Mouse (Mus musculus) adipocyte (in vitro differentiated cells): Measurements from ENCODE around the gene Zfp609.
"Not testable (repeated sequence)": the region's sequence is repeated elsewhere in the genome, so short reads cannot be mapped to it uniquely, and the experiment has no call there.

Source experiments
- DNase-seq: peaks from one replicate; pipeline ENCODE4 v3.0.0-alpha.2; 2016; ENCODE audit warnings: low spot score

Gene Zfp609

DNA sequence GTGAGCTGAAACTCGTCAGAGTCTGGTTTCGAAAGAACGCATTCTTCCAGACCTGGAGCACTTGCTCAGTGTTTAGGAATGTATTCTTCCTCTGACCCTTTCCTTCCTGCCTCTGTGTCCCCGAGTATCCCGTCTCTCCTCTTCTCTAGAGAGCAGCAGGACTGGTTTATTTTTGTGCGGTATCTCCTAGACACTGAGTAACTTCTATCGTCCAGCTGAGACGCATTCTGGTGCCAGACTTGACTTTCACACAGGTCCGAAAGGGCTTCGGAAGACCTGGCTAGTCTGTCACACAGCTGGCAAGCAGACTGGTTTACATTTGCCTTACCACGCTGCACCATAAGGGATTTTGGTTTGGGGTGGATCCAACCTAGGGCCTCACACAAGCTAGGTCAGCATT lies 154.4 kb downstream of the Zfp609 start:
- peak; percentile 60 for DNase-seq

DNA sequence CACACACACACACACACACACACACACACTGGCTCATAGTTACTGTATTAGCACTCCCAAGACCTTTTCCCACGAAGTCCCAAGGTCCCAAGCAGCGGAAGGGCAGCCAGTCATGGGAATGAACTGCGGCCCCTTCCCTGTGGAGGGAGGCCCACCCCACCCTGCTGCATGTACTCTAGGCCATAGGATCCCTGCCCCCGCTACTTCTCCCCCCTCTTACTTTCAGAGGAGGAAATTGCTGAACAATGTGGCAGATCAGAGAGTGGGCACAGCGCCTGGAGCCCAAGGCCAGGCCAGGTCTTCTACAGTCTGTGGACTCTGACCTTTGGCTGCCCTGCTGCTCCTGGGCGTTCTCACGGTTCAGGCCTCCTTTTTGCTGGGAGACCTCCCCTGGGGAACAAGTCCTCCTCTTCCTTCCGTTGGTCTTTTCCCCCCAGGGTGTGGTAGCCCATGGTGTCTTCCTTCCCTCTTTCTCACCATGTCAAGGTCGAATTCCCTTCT lies 155.9 kb downstream of the Zfp609 start:
- no peak for DNase-seq

DNA sequence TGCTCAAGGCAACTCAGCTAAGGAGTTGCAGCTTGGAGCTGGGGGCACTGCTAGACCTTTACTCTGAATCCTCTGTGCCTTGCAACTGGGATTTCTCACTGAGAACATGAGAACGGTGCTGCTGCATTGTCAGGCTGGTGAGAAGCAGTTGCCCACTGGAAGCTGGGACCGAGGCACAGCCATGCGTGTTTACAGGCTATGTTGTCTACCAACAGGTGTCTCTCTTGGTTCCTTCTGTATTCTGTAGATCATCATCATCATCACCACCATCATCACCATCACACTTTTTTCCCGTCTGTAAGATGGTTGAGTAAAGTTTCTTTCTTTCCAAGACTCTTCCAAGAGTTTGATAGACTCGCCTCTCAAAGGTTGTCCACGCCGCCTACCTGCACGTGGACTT lies 159.7 kb downstream of the Zfp609 start, which contains the start of gene Oaz2:
Oaz2 (plus strand) TSS at position 301 of the 400 bp plus-strand sequence.
- no peak for DNase-seq

DNA sequence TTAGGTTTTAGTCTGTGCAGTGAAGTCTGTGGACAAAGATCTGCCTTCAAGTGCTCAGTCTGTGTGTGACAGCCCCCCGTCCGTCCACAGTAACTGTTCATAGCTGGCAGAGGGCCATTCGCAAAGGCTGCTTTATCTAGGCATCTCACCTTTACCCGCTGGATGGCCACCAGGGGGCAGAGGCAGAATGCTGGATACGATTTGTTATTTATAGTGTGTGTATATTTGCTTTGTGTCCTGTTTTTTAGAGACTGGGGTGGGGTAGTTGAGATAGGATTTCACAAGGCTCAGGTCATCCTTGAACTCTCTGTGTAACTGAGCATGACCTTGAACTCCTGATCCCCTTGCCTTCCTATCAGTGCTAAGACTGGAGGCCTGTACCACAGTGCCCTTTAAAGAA lies 161.3 kb downstream of the Zfp609 start:
- DNase-seq, result peak; percentile 75

DNA sequence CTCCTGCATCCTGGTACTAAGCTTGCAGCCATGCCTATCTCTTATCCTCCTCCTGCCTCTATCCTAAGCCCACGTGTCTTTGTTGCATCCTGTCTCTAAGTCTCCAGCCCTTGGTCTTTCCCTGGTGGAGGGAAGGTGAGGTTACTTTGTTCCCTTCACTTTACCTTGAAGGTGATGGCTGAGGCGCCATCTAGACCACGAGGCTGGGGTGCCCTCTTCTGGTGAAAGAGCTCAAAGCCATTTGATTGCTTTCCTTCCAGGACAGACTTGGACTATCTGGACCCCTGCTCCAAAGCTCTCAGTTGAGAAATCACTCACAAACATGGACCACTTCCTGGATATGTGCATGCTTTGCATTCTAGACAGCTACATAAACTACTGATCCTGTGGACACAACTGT lies 163.2 kb downstream of the Zfp609 start:
- peak; percentile 54 for DNase-seq

DNA sequence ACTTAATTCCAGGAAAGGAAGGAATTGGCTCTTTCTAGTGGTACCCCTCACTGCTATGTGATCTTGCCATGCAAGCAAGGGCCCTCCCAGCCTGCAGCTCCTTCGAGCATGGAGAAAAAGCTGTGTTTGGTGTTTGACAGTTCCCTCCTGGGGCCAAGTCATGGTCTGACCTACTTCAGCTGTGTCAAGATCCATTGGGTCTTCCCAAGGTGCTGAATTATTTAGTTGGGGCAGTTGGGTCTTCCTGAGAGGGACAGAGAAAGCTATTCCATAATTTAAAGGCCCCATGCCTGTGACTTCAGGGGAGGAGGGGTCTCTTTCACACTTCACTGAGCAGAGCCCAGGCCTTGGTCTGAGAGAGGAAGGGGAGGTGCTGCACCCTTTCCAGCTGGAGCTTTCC lies 165.9 kb downstream of the Zfp609 start:
- no peak for DNase-seq

DNA sequence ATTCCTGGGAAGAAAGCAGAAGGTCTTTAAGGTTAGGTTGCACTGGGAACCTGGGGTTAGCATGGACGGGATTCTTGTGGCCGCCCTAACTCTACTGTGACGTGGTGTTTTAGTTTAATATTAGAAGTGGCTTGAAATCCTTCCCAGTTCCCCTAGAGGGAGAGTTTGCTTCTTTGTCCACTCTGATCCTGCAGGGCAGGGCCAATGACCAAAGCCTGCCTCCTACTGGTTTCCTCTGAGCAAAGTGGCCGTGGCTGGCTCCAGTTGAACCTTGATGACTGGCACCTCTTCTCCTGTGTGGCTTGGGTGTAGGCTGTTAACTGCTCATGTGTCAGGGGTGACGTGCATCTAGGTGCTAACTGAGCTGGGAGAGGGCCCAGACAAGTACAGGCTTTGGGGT lies 166.3 kb downstream of the Zfp609 start:
- peak; percentile 52 for DNase-seq

DNA sequence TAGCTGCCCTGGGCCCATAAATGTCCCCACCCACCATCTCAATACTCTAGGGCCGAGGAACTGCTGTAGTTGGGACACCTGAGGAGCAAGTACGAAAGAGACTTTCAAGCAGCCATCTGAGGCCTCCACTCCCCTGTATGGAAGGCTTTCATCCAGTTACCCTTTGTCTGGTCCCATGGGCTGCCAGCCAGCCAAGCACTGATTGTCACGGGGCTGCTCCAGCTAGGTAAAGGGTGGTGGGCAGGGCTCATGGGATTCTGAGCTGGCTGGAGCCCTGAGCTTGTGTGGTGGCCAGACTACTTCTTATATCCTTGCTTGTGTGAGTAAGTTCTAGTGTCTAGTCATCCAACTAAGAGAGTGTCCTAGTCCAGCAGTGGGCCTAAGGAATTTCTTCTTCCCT lies 170.1 kb downstream of the Zfp609 start:
- DNase-seq, result peak; percentile 58

DNA sequence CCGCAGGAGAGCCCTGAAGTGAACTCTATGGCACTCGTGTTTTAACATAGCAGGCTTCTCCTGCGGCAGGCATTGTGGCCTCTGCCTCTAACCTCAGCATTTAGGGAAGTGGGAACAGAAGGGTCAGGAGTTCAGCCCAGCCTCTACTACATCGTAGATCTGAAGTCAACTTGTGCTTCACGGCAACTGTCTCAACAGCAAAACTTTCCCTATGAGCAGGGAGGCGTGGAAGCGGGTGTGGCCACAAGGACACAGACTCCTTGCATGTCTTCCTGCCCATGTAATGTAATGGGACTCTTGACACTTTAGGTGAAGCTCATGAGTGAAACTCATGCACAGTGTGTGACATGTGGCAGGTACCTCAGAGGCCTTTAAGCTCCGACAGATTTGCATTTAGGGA lies 171.8 kb downstream of the Zfp609 start:
- no peak for DNase-seq

DNA sequence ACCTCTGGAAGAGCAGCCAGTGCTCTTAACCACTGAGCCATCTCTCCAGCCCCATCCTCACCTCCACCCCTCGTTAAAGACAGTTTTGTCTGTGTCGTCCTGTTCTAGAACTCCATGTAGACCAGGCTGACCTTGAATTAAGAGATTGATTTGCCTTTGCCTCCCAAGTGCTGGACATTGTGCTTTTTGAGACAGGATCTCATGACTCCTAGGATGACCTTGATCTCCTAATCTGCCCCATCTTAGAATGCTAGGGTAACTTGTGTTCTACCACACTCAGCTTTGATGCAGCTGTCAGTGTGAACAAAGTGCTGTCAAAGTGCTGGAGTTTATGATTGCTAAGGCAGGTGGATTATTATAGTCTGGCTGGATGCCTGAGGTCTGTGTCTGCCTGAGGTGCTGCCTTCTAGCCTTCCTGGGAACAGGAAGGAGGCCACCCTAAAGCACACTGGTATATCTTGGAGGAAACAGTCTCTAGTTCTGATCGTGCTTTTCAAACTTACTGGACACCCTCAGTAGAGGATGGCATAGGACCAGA lies 172.6 kb downstream of the Zfp609 start:
- no peak for DNase-seq

DNA sequence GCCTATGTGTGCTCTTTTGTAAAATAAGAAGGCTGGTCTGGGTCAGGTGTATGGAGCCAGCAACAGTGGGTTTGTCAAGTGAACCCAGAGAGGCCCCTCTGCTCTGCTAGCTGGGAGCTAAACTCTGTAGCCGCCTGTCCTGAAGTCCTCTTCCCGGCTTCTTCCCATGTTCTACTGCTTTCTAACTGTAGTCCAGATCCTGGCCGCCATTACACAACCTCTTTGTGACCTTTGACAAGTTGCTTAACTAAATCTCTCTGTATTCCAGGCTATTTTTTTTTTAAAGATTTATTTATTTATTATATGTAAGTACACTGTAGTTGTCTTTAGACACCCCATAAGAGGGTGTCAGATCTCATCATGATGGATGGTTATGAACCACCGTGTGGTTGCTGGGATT lies 173.6 kb downstream of the Zfp609 start:
- DNase-seq, result peak; percentile 65

DNA sequence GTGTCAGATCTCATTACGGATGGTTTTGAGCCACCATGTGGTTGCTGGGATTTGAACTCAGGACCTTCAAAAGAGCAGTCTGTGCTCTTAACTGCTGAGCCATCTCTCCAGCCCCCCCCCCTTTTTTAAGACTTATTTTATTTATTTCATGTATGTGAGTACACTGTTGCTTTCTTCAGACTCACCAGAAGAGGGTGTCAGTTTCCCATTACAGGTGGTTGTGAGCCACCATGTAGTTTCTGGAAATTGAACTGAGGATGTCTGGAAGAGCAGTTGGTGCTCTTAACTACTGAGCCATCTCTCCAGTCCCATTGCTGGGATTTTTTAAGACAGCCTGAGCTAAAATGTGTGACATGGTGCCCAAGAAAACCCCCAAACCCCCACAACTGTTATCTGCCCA lies 175.4 kb downstream of the Zfp609 start:
- DNase-seq, result not testable (repeated sequence)

DNA sequence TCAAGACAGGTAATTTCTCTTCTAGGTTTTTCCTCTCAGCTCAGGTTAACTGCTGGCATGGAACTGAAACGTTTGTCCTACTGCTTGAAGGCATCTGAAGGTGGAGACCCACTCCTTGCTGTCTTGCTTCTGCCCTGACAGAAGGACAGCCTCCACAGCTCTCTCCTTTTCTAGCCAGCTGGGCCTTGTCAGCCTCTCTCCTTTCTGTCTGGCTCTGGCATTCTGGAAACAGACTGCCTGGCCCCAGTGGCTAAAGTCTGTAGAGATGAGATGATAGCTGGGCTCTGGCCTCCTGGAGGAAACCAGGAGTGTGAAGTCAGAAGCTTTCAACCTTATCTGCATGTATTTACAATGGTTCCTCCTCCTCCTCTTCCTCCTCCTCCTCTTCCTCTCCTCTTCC lies 177.4 kb downstream of the Zfp609 start:
- no peak for DNase-seq

DNA sequence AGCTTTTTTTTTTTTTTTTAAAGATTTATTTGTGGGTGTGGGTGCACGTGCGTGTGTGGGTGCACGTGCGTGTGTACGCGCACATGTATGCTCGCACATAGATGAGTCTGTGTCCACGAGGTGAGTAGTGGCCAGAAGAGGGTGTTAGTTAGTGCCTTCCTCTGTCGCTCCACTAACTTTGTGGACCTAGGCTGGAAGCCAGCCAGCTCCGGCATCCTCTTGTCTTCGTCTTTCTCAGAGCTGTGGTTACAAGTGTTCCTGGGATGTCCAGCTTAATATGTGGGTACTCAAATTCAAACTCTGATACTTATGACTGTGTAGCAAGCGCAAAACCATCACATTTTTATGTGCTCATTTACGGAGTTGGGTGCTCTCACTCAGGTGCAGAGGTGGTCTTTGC lies 178.6 kb downstream of the Zfp609 start:
- DNase-seq, result no peak

DNA sequence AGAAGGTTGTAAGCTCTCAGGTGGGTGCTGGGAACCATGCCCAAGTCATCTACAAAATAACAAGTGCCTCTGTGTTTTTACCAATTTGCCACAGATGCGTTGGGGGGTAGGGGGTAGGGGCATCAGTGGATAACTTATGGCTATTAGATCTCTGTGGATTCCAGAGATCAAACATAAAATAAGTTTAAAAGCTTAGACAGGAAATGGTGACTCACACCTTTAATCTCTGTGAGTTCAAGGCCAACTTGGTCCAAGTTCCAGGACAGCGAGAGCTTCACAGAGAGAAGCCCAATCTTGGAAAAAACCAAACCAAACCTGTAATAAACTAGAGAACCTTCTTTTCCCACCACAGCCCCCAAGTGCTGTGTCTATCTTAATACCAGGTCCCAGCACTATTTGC lies 180.6 kb downstream of the Zfp609 start:
- no peak for DNase-seq

DNA sequence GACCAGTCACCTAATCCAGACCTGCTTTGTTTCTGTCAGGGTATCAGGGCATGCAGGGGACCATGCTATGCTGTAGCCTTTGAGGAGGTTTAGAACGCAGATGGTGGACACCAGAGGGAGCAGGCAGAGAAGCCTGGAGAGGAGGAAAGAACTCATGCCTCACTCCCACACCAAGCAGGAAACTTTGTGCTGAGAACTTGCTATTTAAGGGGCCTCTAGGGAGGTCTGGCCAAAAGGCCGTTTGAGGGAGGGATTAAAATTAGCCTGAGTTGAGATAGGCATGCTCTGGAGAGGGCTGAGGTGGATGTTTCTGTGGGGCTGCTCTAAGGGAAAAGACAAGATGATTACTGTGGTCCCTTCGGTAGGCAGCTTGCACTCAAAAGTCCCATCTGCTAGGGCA lies 181.4 kb downstream of the Zfp609 start:
- DNase-seq, result no peak

DNA sequence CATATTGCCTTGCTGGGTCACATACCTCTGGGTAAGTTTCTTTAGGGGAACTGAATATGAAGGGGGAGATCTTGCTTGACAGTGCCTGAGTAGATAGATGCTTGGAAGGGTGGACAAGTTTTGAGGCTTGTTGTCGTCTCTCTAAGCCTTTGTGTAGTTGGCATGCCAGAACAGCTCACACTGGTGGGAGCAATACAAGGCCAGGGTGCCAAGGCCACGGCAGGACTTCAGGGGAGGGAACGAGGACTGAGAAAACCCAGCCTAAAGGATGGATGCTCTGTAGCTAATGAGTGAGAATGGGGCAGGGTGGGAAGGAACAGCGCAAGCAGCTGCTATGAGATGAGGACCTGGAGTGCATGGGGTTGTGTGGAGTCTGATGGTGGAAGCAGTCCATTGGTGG lies 182.4 kb downstream of the Zfp609 start:
- DNase-seq, result no peak

DNA sequence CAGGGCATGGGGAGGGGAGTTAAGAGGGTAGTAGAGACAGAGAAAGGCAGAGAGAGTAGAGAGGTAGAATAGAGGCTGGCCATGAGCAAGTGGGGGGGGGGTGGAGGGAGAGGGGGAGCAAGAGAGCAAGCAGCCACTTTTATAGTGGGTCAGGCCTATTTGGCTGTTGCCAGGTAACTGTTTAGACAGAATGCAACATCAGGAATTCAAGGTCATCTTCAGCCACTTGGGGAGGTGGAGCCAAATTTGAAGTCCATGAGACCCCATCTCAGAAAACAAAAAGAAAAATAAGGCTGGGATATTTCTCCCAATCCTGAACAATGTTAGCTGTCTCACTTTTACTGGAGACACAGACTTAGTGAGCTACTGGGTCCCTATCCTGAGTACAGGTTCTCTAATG lies 184.8 kb downstream of the Zfp609 start:
- DNase-seq, result no peak
